Mouse (Mus musculus): ENCODE measurements around the gene Ifnar1. TPM values are rescaled to one million over a fixed set of nuclear protein-coding genes. Genes with fewer than 3 reads are reported as not detected.
A peak's percentile ranks its signal among the peaks of the same experiment; 100 is the strongest.
"Not testable (repeated sequence)": the region's sequence is repeated elsewhere in the genome, so short reads cannot be mapped to it uniquely, and the experiment has no call there.

The Ifnar1 gene
- 9.3 and 11.6 TPM in 2 replicates for polyA plus RNA-seq (2012; rRNA removed)
- polyA plus RNA-seq (2014; fragmentation: Nextera tagmentation; extraction: Ambion mirVana) = 15.4 and 16.2 TPM in 2 replicates

GRCm38 (mm10) chr16:91484808-91485700, at the start of gene Ifnar1:
TSS of gene Ifnar1 (plus strand) at chr16:91485238.
- H3K27ac ChIP-seq = peak within 1 kb of the TSS; percentile 91
- peak within 1 kb of the TSS; percentile 87 for H3K9ac ChIP-seq (replicated peaks)
- H3K36me3 ChIP-seq (replicated peaks; ENCODE audit: control insufficient read depth, insufficient read depth, low read depth) = peaks cover 6% of the 10 kb centered on the region
- peaks cover 16 to 17% of the 10 kb centered on the region in 2 experiments for H3K4me1 ChIP-seq (replicated peaks; ENCODE audit: control insufficient read depth in 2 of 2, insufficient read depth in 2 of 2, low read length in 1 of 2)
- ATAC-seq (ENCODE audit: insufficient read depth) (peak; percentile 98), DNase-seq (ENCODE audit: low read depth in 3 of 3, low spot score in 3 of 3) (peak; percentile 98 to 99 (median 99))
- TF ChIP-seq EP300 (IDR thresholded peaks at IDR 0.05; ENCODE audit: low read depth) (0 out of 2 replicates have a peak, but pooled peaks have one; percentile 12), CTCF (IDR thresholded peaks at IDR 0.05; ENCODE audit: low read depth) (peak; percentile 16; the same call in 1 of the 2 replicates)
- H3K9me3 ChIP-seq (ENCODE audit: control insufficient read depth, low read length) = no peaks in the 10 kb centered on the region
- no peaks in the 10 kb centered on the region for H3K27me3 ChIP-seq (ENCODE audit: control insufficient read depth, insufficient read depth, low read length)
- H3K4me3 ChIP-seq (ENCODE audit: insufficient read depth in 1 of 2, low read depth in 2 of 2, low read length in 2 of 2) = peak within 1 kb of the TSS; percentile 77 to 83
- under 1% methylated on average over 67 of the region's 68 CpGs for WGBS (ENCODE audit: insufficient replicate concordance)
- H3K4me2 ChIP-seq (ENCODE audit: low read depth) = peak within 1 kb of the TSS; percentile 81

GRCm38 (mm10) chr16:91438081-91438480, 47.0 kb upstream of the Ifnar1 start:
- Histone ChIP-seq H3K27ac (peak overlapping the region; percentile 61), H3K4me1 (replicated peaks; ENCODE audit: control insufficient read depth in 2 of 2, insufficient read depth in 2 of 2, low read length in 1 of 2) (peaks cover 47 to 67% of the 10 kb centered on the region in 2 experiments), H3K36me3 (replicated peaks; ENCODE audit: control insufficient read depth, insufficient read depth, low read depth) (no peaks in the 10 kb centered on the region), H3K4me3 (ENCODE audit: insufficient read depth in 1 of 2, low read depth in 2 of 2, low read length in 2 of 2) (no peak overlapping the region), H3K4me2 (ENCODE audit: low read depth) (no peak overlapping the region), H3K27me3 (ENCODE audit: control insufficient read depth, insufficient read depth, low read length) (no peaks in the 10 kb centered on the region), H3K9me3 (ENCODE audit: control insufficient read depth, low read length) (no peaks in the 10 kb centered on the region), H3K9ac (replicated peaks) (no peak overlapping the region)
- ATAC-seq (ENCODE audit: insufficient read depth) (no peak), DNase-seq (ENCODE audit: low read depth in 3 of 3, low spot score in 3 of 3) (no peak)
- TF ChIP-seq EP300 (IDR thresholded peaks at IDR 0.05; ENCODE audit: low read depth) = no peak
- no peak for TF ChIP-seq CTCF (IDR thresholded peaks at IDR 0.05; ENCODE audit: low read depth)
- WGBS (ENCODE audit: insufficient replicate concordance) = 41% methylated on average over 3 of the region's 3 CpGs

- not testable (repeated sequence) for H3K4me2 ChIP-seq (ENCODE audit: low read depth); H3K4me3 ChIP-seq (ENCODE audit: insufficient read depth in 1 of 2, low read depth in 2 of 2, low read length in 2 of 2); H3K36me3 ChIP-seq (replicated peaks; ENCODE audit: control insufficient read depth, insufficient read depth, low read depth); H3K9me3 ChIP-seq (ENCODE audit: control insufficient read depth, low read length); ATAC-seq (ENCODE audit: insufficient read depth); H3K27me3 ChIP-seq (ENCODE audit: control insufficient read depth, insufficient read depth, low read length); DNase-seq (ENCODE audit: low read depth in 3 of 3, low spot score in 3 of 3)
- peaks cover 46 to 67% of the 10 kb centered on the region in 2 experiments for H3K4me1 ChIP-seq (replicated peaks; ENCODE audit: control insufficient read depth in 2 of 2, insufficient read depth in 2 of 2, low read length in 1 of 2)
- H3K9ac ChIP-seq (replicated peaks) = 0 out of 2 replicates have a peak overlapping the region, but pooled peaks have one; percentile 5
- H3K27ac ChIP-seq = peak overlapping the region; percentile 61
- peak; percentile 45 for TF ChIP-seq EP300 (IDR thresholded peaks at IDR 0.05; ENCODE audit: low read depth)
- 97% methylated on average over 1 of the region's 1 CpGs for WGBS (ENCODE audit: insufficient replicate concordance)
Measured at GRCm38 (mm10) chr16:91438599-91438998, 46.4 kb upstream of the Ifnar1 start.

GRCm38 (mm10) chr16:91441366-91441765, 43.7 kb upstream of the Ifnar1 start:
- H3K36me3 ChIP-seq (replicated peaks; ENCODE audit: control insufficient read depth, insufficient read depth, low read depth) = no peaks in the 10 kb centered on the region
- DNase-seq (ENCODE audit: low read depth in 3 of 3, low spot score in 3 of 3) (peak; percentile 95 to 96 (median 95)), ATAC-seq (ENCODE audit: insufficient read depth) (peak; percentile 88)
- TF ChIP-seq CTCF (IDR thresholded peaks at IDR 0.05; ENCODE audit: low read depth) (peak; percentile 73), EP300 (IDR thresholded peaks at IDR 0.05; ENCODE audit: low read depth) (peak; percentile 86)
- peak overlapping the region; percentile 98 for H3K27ac ChIP-seq
- H3K9me3 ChIP-seq (ENCODE audit: control insufficient read depth, low read length) = no peaks in the 10 kb centered on the region
- H3K4me3 ChIP-seq (ENCODE audit: insufficient read depth in 1 of 2, low read depth in 2 of 2, low read length in 2 of 2) = peak overlapping the region; percentile 19 to 35; a peak in 2 of 4 replicates
- no peaks in the 10 kb centered on the region for H3K27me3 ChIP-seq (ENCODE audit: control insufficient read depth, insufficient read depth, low read length)
- peak overlapping the region; percentile 61 for H3K9ac ChIP-seq (replicated peaks)
- H3K4me1 ChIP-seq (replicated peaks; ENCODE audit: control insufficient read depth in 2 of 2, insufficient read depth in 2 of 2, low read length in 1 of 2) = peaks cover 42 to 67% of the 10 kb centered on the region in 2 experiments
- peak overlapping the region; percentile 85 for H3K4me2 ChIP-seq (ENCODE audit: low read depth)
- 5% methylated on average over 7 of the region's 7 CpGs for WGBS (ENCODE audit: insufficient replicate concordance)

- no peaks in the 10 kb centered on the region for H3K27me3 ChIP-seq (ENCODE audit: control insufficient read depth, insufficient read depth, low read length)
- no peaks in the 10 kb centered on the region for H3K36me3 ChIP-seq (replicated peaks; ENCODE audit: control insufficient read depth, insufficient read depth, low read depth)
- TF ChIP-seq EP300 (IDR thresholded peaks at IDR 0.05; ENCODE audit: low read depth) (peak; percentile 96), CTCF (IDR thresholded peaks at IDR 0.05; ENCODE audit: low read depth) (no peak)
- ATAC-seq (ENCODE audit: insufficient read depth) = peak; percentile 98
- peak overlapping the region; percentile 98 for H3K27ac ChIP-seq
- H3K4me3 ChIP-seq (ENCODE audit: insufficient read depth in 1 of 2, low read depth in 2 of 2, low read length in 2 of 2) = no peak overlapping the region
- peak overlapping the region; percentile 85 for H3K4me2 ChIP-seq (ENCODE audit: low read depth)
- peaks cover 47 to 70% of the 10 kb centered on the region in 2 experiments for H3K4me1 ChIP-seq (replicated peaks; ENCODE audit: control insufficient read depth in 2 of 2, insufficient read depth in 2 of 2, low read length in 1 of 2)
- 11% methylated on average over 7 of the region's 7 CpGs for WGBS (ENCODE audit: insufficient replicate concordance)
- peak; percentile 96 to 97 (median 97) for DNase-seq (ENCODE audit: low read depth in 3 of 3, low spot score in 3 of 3)
- H3K9ac ChIP-seq (replicated peaks) = peak overlapping the region; percentile 78
- H3K9me3 ChIP-seq (ENCODE audit: control insufficient read depth, low read length) = no peaks in the 10 kb centered on the region
Measured at GRCm38 (mm10) chr16:91441811-91442240, 43.2 kb upstream of the Ifnar1 start.

All from liver, embryonic 14.5 days (tissue).